Mouse (Mus musculus) kidney, adult 2 months (tissue): ENCODE results near the gene Plxna4. TPM values are rescaled to one million over a fixed set of nuclear protein-coding genes. Genes with fewer than 3 reads are reported as not detected.

ENCODE experiments used
- DNase-seq: peaks from one replicate; pipeline ENCODE4 v3.0.0; 2021
- H3K27ac ChIP-seq: fragments of 200-500 bp; 2 replicates; pipeline ENCODE4 v1.5.1; 2012; ENCODE audit warnings: low read depth, low read length, control low read depth, inconsistent platforms; ENCODE audit not compliant: insufficient read depth
- H3K27me3 ChIP-seq: fragments of 200-500 bp; replicated peaks from 2 replicates; pipeline ENCODE4 v1.6.1; 2012; ENCODE audit warnings: mild to moderate bottlenecking, moderate library complexity, low read length, inconsistent platforms; ENCODE audit not compliant: control insufficient read depth, insufficient read depth
- H3K36me3 ChIP-seq: fragments of 200-500 bp; 2 replicates; pipeline ENCODE4 v1.6.1; 2012; ENCODE audit warnings: mild to moderate bottlenecking, moderate library complexity, low read length, inconsistent platforms; ENCODE audit not compliant: control insufficient read depth, insufficient read depth
- H3K4me1 ChIP-seq: fragments of 200-500 bp; 2 replicates; pipeline ENCODE4 v1.6.1; 2011; ENCODE audit warnings: low read length; ENCODE audit not compliant: control insufficient read depth, insufficient read depth
- H3K4me3 ChIP-seq: fragments of 200-500 bp; 2 replicates; pipeline ENCODE4 v1.5.1; 2011; ENCODE audit warnings: mild to moderate bottlenecking, low read depth, low read length, control low read depth; ENCODE audit not compliant: insufficient read depth
- CTCF ChIP-seq: fragments of 200-500 bp; conservative IDR thresholded peaks from 2 replicates; pipeline ENCODE4 v1.5.1; 2011; ENCODE audit warnings: low read depth, mild to moderate bottlenecking, control low read depth, low read length, moderate library complexity, mixed read lengths; ENCODE audit not compliant: insufficient read depth, insufficient read length
- POLR2A ChIP-seq: fragments of 200-500 bp; IDR thresholded peaks from one replicate; pipeline ENCODE4 v1.6.1; 2011; ENCODE audit warnings: low read depth, low read length, control low read depth
- WGBS: fragments of 180-500 bp; shearing (Covaris S2); methylation state at CpG from one replicate; pipeline ENCODE4 v1.1.7; 2018; 5-methylcytosine and 5-hydroxymethylcytosine counted together
- polyA plus RNA-seq: library from polyadenylated mRNA; depleted of rRNA; stranded (reverse); fragments of >200 nt; gene quantifications from 2 replicates; pipeline ENCODE4 v1.2.3, GENCODE M21; 2012

The Plxna4 gene
- polyA plus RNA-seq, 1 experiment = 1.8 TPM

DNA sequence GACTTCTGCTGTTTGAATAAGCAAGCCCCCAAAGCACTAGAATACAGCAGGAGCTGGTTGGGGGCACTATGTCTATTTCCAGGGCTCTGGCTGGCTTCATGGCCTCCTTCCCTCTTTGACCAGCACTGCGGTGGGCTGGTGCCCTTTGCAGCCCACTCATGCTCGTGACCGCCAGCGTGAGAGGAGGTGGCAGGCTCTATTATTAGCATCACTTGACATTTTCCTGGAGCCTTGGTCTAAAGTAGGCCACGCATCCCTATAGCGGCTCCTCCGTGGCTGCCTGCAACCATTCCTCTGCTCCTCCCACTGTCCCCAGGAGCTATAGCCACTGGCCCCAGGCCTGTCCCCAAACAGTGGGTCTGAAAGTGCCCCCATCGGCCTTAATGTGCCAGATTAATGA, 367.2 kb downstream of the Plxna4 start:
- Histone ChIP-seq H3K36me3 (no peaks in the 10 kb centered on the region), H3K27ac (no peak overlapping the region), H3K4me3 (no peak overlapping the region), H3K4me1 (no peaks in the 10 kb centered on the region), H3K27me3 (no peaks in the 10 kb centered on the region)
- no peak for DNase-seq
- WGBS = 89% methylated on average over 8 of the region's 8 CpGs
- no peak for TF ChIP-seq POLR2A
- no peak for TF ChIP-seq CTCF

DNA sequence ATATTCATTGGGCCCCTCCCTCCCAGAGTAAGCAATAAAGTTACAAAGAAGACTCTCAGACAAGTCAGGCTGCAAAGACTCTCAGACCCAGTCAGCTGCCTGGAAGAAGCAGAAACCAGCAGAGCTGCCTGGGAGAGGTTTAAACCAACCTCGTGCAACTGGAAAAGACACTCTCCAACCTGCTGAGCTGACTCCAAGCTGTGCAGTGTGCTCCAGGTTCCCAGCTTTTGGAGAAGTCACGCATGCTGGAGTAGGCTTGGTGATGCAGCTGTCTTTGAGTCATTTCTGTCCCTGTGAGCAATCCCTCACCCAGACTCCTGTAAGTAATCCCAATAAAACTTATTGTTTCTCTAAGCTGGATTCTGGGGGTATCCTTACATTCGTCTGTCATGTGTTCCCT, 369.4 kb downstream of the Plxna4 start:
- Histone ChIP-seq H3K27ac (no peak overlapping the region), H3K27me3 (no peaks in the 10 kb centered on the region), H3K36me3 (no peaks in the 10 kb centered on the region), H3K4me1 (no peaks in the 10 kb centered on the region), H3K4me3 (no peak overlapping the region)
- DNase-seq = no peak
- WGBS = 80% methylated on average over 3 of the region's 3 CpGs
- TF ChIP-seq CTCF (no peak), POLR2A (no peak)

DNA sequence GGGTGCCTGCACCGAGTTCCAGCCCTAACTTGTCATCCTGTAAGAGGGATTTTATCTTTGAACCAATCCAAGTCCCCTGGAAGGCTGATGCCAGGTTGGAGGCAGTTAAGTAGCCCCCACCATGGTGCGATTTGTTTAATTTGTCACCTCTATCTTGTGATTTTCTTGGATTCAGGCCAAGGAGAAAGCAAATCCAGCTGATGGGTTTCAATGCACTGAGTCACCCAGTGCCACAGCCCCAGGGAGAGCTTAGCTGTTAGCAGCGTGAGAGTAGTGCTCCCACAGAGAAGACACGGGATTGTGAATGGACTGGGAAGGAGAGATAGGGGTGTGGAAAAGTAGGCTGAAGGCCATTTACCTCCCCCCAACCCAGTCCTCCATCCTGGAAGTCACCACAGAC, 375.6 kb downstream of the Plxna4 start:
- no peaks in the 10 kb centered on the region for H3K36me3 ChIP-seq
- peak; percentile 10 for DNase-seq
- TF ChIP-seq CTCF = no peak
- no peak for TF ChIP-seq POLR2A
- no peaks in the 10 kb centered on the region for H3K27me3 ChIP-seq
- no peak overlapping the region for H3K27ac ChIP-seq
- no peak overlapping the region for H3K4me3 ChIP-seq
- H3K4me1 ChIP-seq = no peaks in the 10 kb centered on the region
- WGBS = 44% methylated on average over 4 of the region's 4 CpGs

DNA sequence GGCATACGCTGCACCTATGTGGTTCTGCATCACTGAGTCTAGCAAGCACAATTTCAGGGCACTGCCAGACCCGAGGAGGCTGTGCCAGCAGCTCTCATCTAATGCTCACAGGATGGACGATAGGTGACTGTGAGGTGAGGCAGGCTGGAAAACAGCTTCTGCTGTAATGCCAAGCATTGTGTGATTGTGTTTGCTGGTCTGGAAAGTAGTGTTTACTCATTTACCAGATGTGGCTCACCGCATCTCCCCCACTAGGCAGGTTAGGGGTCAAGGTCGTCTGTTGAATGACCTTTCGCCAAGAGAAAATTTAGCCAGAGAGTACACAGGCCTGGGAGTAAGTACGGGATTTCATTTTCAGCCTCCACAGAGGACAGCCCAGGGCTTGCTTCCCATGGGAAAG, 377.9 kb downstream of the Plxna4 start:
- DNase-seq = peak; percentile 72
- TF ChIP-seq CTCF (no peak), POLR2A (no peak)
- Histone ChIP-seq H3K4me3 (no peak overlapping the region), H3K36me3 (no peaks in the 10 kb centered on the region), H3K4me1 (no peaks in the 10 kb centered on the region), H3K27ac (peak overlapping the region; percentile 43; the same call in 1 of the 2 replicates), H3K27me3 (no peaks in the 10 kb centered on the region)
- 43% methylated on average over 7 of the region's 7 CpGs for WGBS

DNA sequence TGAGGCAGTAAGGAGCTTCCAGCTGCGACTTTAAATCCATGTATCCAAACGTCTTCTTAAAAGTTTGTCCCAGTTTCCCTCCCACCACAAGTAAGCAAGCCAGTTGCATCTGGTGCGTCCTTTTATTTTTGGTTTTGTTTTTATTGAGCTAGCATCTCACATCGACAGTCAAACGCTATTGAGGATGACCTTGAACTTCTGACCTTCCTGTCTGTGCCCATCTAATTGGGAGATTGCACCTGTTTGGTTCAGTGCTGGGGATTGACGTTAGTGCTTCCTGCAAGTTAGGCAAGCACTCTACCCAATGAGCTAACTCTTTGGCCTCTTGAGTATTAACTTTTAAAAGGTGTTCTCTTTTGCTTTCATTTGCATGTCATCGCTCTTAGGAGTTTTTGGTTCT, 379.0 kb downstream of the Plxna4 start:
- Histone ChIP-seq H3K4me1 (no peaks in the 10 kb centered on the region), H3K27ac (no peak overlapping the region), H3K27me3 (no peaks in the 10 kb centered on the region), H3K36me3 (no peaks in the 10 kb centered on the region), H3K4me3 (no peak overlapping the region)
- DNase-seq = no peak
- TF ChIP-seq CTCF (no peak), POLR2A (no peak)
- 70% methylated on average over 7 of the region's 7 CpGs for WGBS

DNA sequence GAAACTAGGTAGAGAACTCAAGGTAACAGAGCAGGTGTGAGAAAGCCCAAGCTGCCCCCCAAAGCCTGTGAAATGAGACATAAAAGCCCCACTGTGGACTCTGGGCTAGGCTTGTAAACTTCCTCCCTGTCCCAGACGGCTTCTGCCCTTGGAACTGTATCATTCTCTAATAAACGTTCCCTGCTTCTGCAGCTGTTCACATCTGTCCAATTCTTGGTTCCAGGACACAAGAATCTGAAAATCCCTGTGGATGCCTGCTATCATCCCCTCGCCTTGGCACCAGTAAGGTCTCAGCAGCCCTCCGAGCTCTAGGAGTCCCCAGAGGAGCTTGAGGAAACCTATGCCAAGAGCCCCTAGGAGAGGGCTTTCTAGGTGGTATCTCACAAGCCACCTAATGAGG, 383.7 kb downstream of the Plxna4 start:
- no peaks in the 10 kb centered on the region for H3K4me1 ChIP-seq
- no peak for DNase-seq
- no peaks in the 10 kb centered on the region for H3K27me3 ChIP-seq
- WGBS = 74% methylated on average over 4 of the region's 4 CpGs
- no peaks in the 10 kb centered on the region for H3K36me3 ChIP-seq
- no peak overlapping the region for H3K4me3 ChIP-seq
- TF ChIP-seq CTCF (no peak), POLR2A (no peak)
- H3K27ac ChIP-seq = no peak overlapping the region

DNA sequence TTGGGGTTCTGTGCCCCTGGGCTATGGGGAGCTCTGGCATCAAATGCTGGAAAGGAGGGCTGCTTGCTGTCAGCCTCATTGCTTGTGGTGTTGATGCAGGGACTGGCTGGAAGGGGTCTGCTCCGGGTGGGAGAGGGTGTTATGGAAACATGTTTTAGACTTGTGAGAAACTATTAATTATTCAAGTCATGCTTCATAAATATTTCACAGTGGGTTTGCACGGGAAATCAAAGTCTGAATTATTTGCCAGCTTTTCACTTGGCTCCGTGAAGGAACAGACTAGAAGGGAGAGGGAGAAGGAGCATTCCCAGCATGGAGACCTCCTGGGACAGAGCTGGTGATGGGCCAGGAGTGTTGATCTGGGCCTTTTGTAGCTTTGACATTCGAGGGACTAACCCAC, 384.6 kb downstream of the Plxna4 start:
- Histone ChIP-seq H3K36me3 (no peaks in the 10 kb centered on the region), H3K27me3 (no peaks in the 10 kb centered on the region), H3K4me1 (no peaks in the 10 kb centered on the region), H3K4me3 (no peak overlapping the region), H3K27ac (peak overlapping the region; percentile 81; the same call in 1 of the 2 replicates)
- WGBS = 21% methylated on average over 4 of the region's 4 CpGs
- peak; percentile 14 for DNase-seq
- no peak for TF ChIP-seq POLR2A
- no peak for TF ChIP-seq CTCF
